Mouse (Mus musculus) adrenal gland, adult (tissue): ENCODE results near the gene Tirap.
A peak's percentile ranks its signal among the peaks of the same experiment; 100 is the strongest.
"Not testable (repeated sequence)": the region's sequence is repeated elsewhere in the genome, so short reads cannot be mapped to it uniquely, and the experiment has no call there.

Source experiments
- DNase-seq, 2 experiments: peaks; one replicate each; pipeline ENCODE4 v3.0.0; 2022 to 2023; ENCODE audit warnings: low spot score in 1 of 2; ENCODE audit not compliant: inconsistent age in 2 of 2

The Tirap gene

GRCm38 (mm10) chr9:35156002-35156710 lies 43.9 kb downstream of the Tirap start:
- no peak for DNase-seq

DNA sequence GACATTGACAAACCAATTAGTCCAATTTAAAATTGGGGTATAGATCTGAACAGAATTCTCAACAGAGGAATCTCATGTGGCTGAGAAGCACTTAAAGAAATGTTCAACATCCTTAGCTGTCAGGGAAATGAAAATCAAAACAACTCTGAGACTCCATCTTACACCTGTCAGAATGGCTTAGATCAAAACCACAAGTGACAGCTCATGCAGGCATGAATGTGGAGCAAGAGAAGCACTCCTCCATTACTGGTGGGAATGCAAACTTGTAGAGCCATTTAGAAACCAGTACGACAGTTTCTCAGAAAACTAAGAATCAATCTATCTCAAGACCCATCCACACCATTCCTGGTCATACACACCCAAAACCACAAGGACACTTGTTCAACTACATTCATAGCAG lies 47.2 kb downstream of the Tirap start:
- DNase-seq, result no peak

DNA sequence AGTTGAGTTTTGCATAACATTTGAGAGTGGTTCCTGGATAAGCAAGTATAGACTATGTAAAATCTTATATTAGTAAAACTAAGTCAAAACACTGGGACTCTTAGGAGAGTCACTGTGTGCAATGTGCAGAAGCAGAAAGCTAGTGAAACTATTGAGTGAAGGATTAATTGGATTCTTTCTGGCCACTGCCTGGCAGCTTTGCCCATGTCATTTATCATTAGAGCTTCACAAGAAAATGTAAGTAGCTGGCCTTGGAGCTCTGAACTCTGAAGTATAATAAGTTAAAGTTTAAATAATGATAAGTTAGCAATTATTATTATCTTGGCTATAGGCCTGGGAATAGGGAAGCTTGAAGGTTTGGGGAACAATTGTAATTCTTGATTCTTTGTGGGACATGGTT lies 51.3 kb downstream of the Tirap start:
- not testable (repeated sequence) for DNase-seq

- not testable (repeated sequence) for DNase-seq
These were observed 52.8 kb downstream of the Tirap start for GRCm38 (mm10) chr9:35147261-35147660.

DNA sequence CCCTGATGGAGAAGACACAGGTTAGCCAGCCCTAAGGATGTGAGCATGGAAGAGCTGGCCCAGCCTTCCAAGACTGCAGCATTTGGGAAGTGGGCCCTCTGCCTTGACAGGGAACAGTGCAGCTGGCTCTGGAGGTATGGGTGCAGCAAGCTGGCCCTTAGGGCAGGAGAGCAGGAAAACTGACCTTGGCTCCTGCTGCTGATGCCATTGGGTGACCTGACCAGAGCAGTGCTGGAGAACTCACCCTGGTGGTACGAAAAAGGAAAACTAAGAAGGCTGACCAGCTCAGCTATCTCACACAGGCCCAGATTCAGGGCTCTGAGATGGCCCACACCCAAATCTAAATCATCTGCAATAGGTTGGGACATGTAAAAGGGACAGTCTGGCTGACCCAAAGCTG lies 54.3 kb downstream of the Tirap start:
- no peak for DNase-seq

DNA sequence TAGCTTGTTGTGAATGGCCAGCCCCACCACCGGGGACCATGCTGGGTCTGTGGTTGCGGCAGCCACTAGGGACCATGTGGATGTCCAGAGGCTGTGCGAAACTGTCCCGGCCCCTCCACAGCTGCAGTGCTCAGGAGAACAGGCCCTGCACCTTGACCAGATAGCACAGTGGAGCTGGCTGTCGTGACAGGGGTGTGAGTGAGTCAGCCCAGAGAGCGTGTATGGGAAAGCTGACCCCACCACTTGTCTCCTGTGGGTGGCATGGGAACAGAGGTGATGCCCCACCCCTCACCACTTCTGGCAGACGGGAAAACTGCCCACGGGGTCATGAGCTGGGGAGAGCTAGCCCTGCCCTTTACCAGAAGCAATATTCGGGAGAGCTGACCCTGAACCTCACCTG lies 55.0 kb downstream of the Tirap start:
- DNase-seq, result no peak

GRCm38 (mm10) chr9:35142221-35142620 lies 57.9 kb downstream of the Tirap start:
- no peak for DNase-seq

- DNase-seq, result no peak
These were observed 60.8 kb downstream of the Tirap start for GRCm38 (mm10) chr9:35139231-35139744.

DNA sequence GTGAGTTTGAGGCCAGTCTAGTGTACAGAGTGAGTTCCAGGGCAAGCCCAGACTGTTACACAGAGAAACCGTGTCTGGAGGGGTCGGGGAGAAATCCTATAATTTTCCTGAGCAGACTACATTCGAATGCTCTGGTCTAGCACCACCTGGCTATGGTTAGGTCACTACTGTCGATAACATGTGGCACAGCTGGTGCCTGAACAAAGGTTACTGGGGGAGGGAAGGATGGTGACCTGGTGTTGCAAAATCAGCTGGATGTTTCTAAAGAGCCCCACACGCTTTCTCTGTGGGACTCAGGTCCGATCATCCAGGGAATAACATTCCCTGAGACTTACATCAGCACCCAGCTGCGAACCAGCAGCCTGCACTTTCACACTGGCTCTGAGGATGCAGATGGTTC lies 62.1 kb downstream of the Tirap start:
- DNase-seq, result no peak

DNA sequence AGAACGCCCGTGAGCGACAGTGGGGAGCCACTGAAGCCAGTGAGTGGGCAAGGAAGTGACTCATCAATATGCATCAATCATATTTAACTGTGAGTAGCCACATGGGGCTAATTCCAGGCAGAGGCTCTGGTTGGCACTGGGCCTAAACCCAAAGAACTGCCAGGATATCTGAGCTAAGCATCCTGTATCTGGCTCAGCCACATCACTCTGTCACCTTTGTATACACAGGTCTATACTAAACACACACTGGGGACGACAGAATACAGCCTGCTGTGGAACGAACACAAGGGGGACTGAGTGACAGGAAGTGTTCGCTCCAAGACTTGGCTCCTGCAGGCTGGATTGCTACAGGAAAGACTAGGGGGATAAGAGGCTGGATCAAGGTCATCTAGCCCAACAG lies 64.5 kb downstream of the Tirap start:
- peak; percentile 62 to 85 for DNase-seq
